Mouse (Mus musculus) adrenal gland, postnatal 4 days (tissue): Measurements from ENCODE around the gene Slc25a30. TPM values are rescaled to one million over a fixed set of nuclear protein-coding genes. Genes with fewer than 3 reads are reported as not detected.
"Not testable (repeated sequence)": the region's sequence is repeated elsewhere in the genome, so short reads cannot be mapped to it uniquely, and the experiment has no call there.

ENCODE experiments used
- DNase-seq, 2 experiments: peaks; one replicate each; pipeline ENCODE4 v3.0.0; 2021 to 2022; ENCODE audit warnings: low spot score in 2 of 2, mixed read lengths in 2 of 2
- long read RNA-seq, 2 experiments: library from polyadenylated mRNA; stranded (forward); transcript quantifications; one replicate each; pipeline ENCODE4 v2.0.0; 2021
- total RNA-seq, 2 experiments: library from RNA; stranded (reverse); gene quantifications; 2 replicates each; pipeline ENCODE4 v1.2.3; 2021

Slc25a30 gene
- 10 to 100 TPM; 46.9 to 51.2 TPM for total RNA-seq
- long read RNA-seq, experiment 1, partial matches to known transcripts: 3 of 7 reads
- long read RNA-seq, experiment 1, other reads (novel, unspliced or antisense): 0 of 7 reads
- long read RNA-seq, experiment 2, transcript Slc25a30-201 (10 exons, 3,588 nt): major isoform, 18 of 31 reads
- long read RNA-seq, experiment 2, partial matches to known transcripts: 11 of 31 reads
- long read RNA-seq, experiment 2, other reads (novel, unspliced or antisense): 2 of 31 reads

- peak; percentile 91 to 93 for DNase-seq
These were observed at the start of gene Slc25a30 for GRCm38 (mm10) chr14:75786868-75787793. Gene Slc25a30 (minus strand): TSS chr14:75787037.

GRCm38 (mm10) chr14:75836579-75836978 lies 49.7 kb upstream of the Slc25a30 start:
- DNase-seq: no peak

- DNase-seq: peak; percentile 26 to 58
These were observed 48.0 kb upstream of the Slc25a30 start for GRCm38 (mm10) chr14:75834739-75835381.

GRCm38 (mm10) chr14:75834251-75834738 lies 47.5 kb upstream of the Slc25a30 start:
- DNase-seq: peak; percentile 13 to 44

- DNase-seq: no peak
These were observed 46.9 kb upstream of the Slc25a30 start for GRCm38 (mm10) chr14:75833546-75834250.

GRCm38 (mm10) chr14:75832982-75833381 lies 46.1 kb upstream of the Slc25a30 start:
- DNase-seq: no peak

GRCm38 (mm10) chr14:75832031-75832430 lies 45.2 kb upstream of the Slc25a30 start:
- no peak for DNase-seq

- not testable (repeated sequence) for DNase-seq
These were observed 43.0 kb upstream of the Slc25a30 start for GRCm38 (mm10) chr14:75829817-75830216.

- DNase-seq: peak; percentile 77 to 78
These were observed 42.3 kb upstream of the Slc25a30 start for GRCm38 (mm10) chr14:75828866-75829806.

- no peak for DNase-seq
These were observed 41.4 kb upstream of the Slc25a30 start for GRCm38 (mm10) chr14:75828221-75828620.

- no peak for DNase-seq
These were observed 40.1 kb upstream of the Slc25a30 start for GRCm38 (mm10) chr14:75826851-75827410.

- DNase-seq: no peak
These were observed 33.2 kb upstream of the Slc25a30 start for GRCm38 (mm10) chr14:75820007-75820406.

- no peak for DNase-seq
These were observed 32.5 kb upstream of the Slc25a30 start for GRCm38 (mm10) chr14:75819341-75819740.

GRCm38 (mm10) chr14:75818528-75818927 lies 31.7 kb upstream of the Slc25a30 start:
- no peak for DNase-seq

- no peak for DNase-seq
These were observed 23.1 kb upstream of the Slc25a30 start for GRCm38 (mm10) chr14:75809931-75810330.

- DNase-seq: peak in 1 of 2 experiments; percentile 40
These were observed 21.0 kb upstream of the Slc25a30 start for GRCm38 (mm10) chr14:75807800-75808199.

GRCm38 (mm10) chr14:75797769-75798386 lies 11.0 kb upstream of the Slc25a30 start:
- no peak for DNase-seq

GRCm38 (mm10) chr14:75795918-75796317 lies 9.1 kb upstream of the Slc25a30 start:
- no peak for DNase-seq

GRCm38 (mm10) chr14:75794726-75795125 lies 7.9 kb upstream of the Slc25a30 start:
- no peak for DNase-seq
